Mouse (Mus musculus): ENCODE data around the gene Plcl1. TPM values are rescaled to one million over a fixed set of nuclear protein-coding genes. Genes with fewer than 3 reads are reported as not detected.

The Plcl1 gene
- polyA plus RNA-seq, 1 experiment from 2014 or later: 3.9 TPM

DNA sequence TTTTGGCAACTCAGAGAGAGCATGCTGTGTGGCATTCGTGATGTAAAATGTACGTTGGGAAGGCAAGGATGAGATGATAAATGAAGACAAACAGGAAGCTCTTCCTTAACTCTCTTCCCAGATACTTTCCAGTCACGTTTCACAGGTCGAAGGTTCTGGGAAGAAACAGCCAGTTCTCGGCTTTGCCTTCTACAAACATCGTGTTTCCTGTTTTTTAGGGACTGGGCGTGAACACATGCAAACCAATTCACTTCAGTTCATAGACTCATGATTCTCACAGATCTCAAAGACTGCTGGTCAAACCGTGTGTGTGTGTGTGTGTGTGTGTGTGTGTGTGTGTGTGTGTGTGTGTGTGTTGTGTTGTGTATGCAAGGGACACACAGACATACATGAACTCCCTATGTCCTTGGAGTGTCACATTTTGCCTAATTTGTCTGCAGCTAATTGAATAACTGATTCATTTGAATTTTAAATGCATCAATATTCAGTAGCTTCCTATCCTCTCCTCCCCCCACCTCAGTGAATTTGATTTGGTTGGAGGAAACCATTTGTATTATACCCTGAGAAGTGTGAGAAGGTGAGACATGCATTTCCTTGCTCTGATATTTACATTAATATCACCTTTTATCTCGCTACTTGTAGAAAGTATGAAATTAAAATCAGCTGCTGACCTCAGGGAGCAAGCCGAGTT, 259.6 kb downstream of the Plcl1 start:
- H3K36me3 ChIP-seq (ENCODE audit: insufficient read depth, low read length): no peaks in the 10 kb centered on the region

DNA sequence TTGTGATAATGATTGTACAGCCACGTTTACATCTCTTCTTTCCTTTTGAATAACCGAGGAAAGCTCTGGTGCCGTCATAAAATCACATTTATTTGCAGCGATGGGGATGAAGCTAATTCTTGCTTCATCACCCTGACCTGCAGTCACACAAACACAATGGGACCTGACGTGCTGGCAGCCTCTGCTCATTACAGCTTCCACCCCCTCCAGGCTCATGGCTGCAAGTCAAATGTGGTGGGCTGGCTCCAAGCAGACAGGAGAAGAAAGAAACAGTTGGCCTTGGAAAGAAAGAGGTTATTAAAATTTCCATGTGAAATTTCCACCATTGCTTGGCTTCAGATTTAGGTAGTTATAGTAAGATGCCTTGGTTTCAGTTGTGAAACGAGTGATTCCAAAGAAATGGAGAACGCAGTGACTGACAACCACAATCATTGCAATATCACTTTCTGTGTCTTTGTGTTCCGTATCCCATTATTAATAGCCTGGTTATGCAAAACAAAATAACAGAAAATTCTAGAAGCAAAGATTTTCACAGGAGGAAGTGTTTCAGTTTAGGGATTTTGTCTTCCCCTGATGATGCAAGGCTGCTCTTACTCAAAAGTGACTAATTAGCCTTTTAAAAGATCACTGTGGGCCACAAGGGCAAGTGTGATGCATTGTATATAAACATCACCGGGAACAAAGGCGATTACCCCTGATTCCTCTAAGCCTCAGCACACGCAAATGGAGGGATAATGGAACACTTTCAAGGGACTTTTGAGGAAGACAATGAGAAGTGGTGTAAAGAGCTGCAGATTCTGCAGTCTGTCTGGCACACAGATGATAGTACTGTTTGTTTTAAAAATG, 260.3 kb downstream of the Plcl1 start:
- Histone ChIP-seq H3K36me3 (ENCODE audit: insufficient read depth, low read length) (no peaks in the 10 kb centered on the region), H3K9ac (replicated peaks; ENCODE audit: low read length) (no peak overlapping the region), H3K4me1 (ENCODE audit: insufficient read depth, low read length) (peaks cover 13% of the 10 kb centered on the region), H3K9me3 (ENCODE audit: low read length) (no peaks in the 10 kb centered on the region), H3K4me3 (ENCODE audit: low read length) (no peak overlapping the region), H3K4me2 (replicated peaks; ENCODE audit: low read depth, low read length) (no peak overlapping the region), H3K27me3 (ENCODE audit: insufficient read depth, low read length) (no peaks in the 10 kb centered on the region), H3K27ac (ENCODE audit: low read length) (no peak overlapping the region)
- no peak for ATAC-seq (ENCODE audit: low FRiP score, low TSS enrichment)
- 55% methylated on average over 11 of the region's 11 CpGs for WGBS

More for the DNA sequence above, 259.6 kb downstream of the Plcl1 start:
- ATAC-seq (ENCODE audit: low FRiP score, low TSS enrichment): no peak; the same call in 1 of the 2 replicates
- H3K27me3 ChIP-seq (ENCODE audit: insufficient read depth, low read length): no peaks in the 10 kb centered on the region
- 57% methylated on average over 10 of the region's 10 CpGs for WGBS
- H3K4me1 ChIP-seq (ENCODE audit: insufficient read depth, low read length): peaks cover 13% of the 10 kb centered on the region
- no peak overlapping the region for H3K9ac ChIP-seq (replicated peaks; ENCODE audit: low read length)
- H3K27ac ChIP-seq (ENCODE audit: low read length): no peak overlapping the region
- no peaks in the 10 kb centered on the region for H3K9me3 ChIP-seq (ENCODE audit: low read length)
- H3K4me2 ChIP-seq (replicated peaks; ENCODE audit: low read depth, low read length): no peak overlapping the region
- H3K4me3 ChIP-seq (ENCODE audit: low read length): no peak overlapping the region

DNA sequence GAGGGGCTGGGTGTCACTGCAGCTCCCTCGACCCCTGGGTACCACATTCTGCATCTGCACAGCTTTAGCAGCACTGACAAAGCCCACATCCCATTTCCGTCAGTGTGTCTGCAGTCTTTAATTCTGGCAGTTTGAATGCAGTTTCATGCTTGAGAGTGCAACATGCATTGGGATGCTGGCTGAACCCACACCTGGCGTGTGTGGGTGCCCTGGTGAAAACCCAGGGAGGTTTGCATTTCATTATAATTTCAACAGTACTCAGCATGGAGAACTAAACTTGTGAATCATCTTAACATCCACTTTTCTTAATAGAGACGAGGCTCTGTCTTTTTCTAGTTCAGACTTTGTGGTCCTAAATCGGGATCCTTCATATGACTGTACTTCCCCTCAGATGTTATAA, 261.1 kb downstream of the Plcl1 start:
- no peaks in the 10 kb centered on the region for H3K9me3 ChIP-seq (ENCODE audit: low read length)
- H3K4me1 ChIP-seq (ENCODE audit: insufficient read depth, low read length): peaks cover 13% of the 10 kb centered on the region
- H3K27ac ChIP-seq (ENCODE audit: low read length): no peak overlapping the region
- ATAC-seq (ENCODE audit: low FRiP score, low TSS enrichment): no peak
- no peak overlapping the region for H3K4me3 ChIP-seq (ENCODE audit: low read length)
- no peak overlapping the region for H3K4me2 ChIP-seq (replicated peaks; ENCODE audit: low read depth, low read length)
- no peak overlapping the region for H3K9ac ChIP-seq (replicated peaks; ENCODE audit: low read length)
- no peaks in the 10 kb centered on the region for H3K36me3 ChIP-seq (ENCODE audit: insufficient read depth, low read length)
- 82% methylated on average over 5 of the region's 5 CpGs for WGBS
- H3K27me3 ChIP-seq (ENCODE audit: insufficient read depth, low read length): no peaks in the 10 kb centered on the region

GRCm38 (mm10) chr1:55668622-55669237, 263.0 kb downstream of the Plcl1 start:
- ATAC-seq (ENCODE audit: low FRiP score, low TSS enrichment): no peak
- 43% methylated on average over 4 of the region's 4 CpGs for WGBS

GRCm38 (mm10) chr1:55682676-55683075, 277.0 kb downstream of the Plcl1 start:
- H3K27me3 ChIP-seq (ENCODE audit: insufficient read depth, low read length): no peaks in the 10 kb centered on the region
- H3K4me2 ChIP-seq (replicated peaks; ENCODE audit: low read depth, low read length): no peak overlapping the region
- H3K36me3 ChIP-seq (ENCODE audit: insufficient read depth, low read length): no peaks in the 10 kb centered on the region
- 0 out of 2 replicates have a peak, but pooled peaks cover 2% of the 10 kb centered on the region for H3K4me1 ChIP-seq (ENCODE audit: insufficient read depth, low read length)
- H3K9me3 ChIP-seq (ENCODE audit: low read length): no peaks in the 10 kb centered on the region
- H3K27ac ChIP-seq (ENCODE audit: low read length): no peak overlapping the region
- WGBS: 84% methylated on average over 3 of the region's 3 CpGs
- no peak overlapping the region for H3K9ac ChIP-seq (replicated peaks; ENCODE audit: low read length)
- H3K4me3 ChIP-seq (ENCODE audit: low read length): no peak overlapping the region
- ATAC-seq (ENCODE audit: low FRiP score, low TSS enrichment): no peak

More at GRCm38 (mm10) chr1:55668622-55669237, 263.0 kb downstream of the Plcl1 start:
- Histone ChIP-seq H3K9me3 (ENCODE audit: low read length) (no peaks in the 10 kb centered on the region), H3K27ac (ENCODE audit: low read length) (no peak overlapping the region), H3K27me3 (ENCODE audit: insufficient read depth, low read length) (no peaks in the 10 kb centered on the region), H3K9ac (replicated peaks; ENCODE audit: low read length) (no peak overlapping the region), H3K36me3 (ENCODE audit: insufficient read depth, low read length) (no peaks in the 10 kb centered on the region), H3K4me2 (replicated peaks; ENCODE audit: low read depth, low read length) (no peak overlapping the region), H3K4me3 (ENCODE audit: low read length) (no peak overlapping the region), H3K4me1 (ENCODE audit: insufficient read depth, low read length) (peaks cover 13% of the 10 kb centered on the region)

GRCm38 (mm10) chr1:55686261-55686660, 280.5 kb downstream of the Plcl1 start:
- no peaks in the 10 kb centered on the region for H3K9me3 ChIP-seq (ENCODE audit: low read length)
- no peak overlapping the region for H3K9ac ChIP-seq (replicated peaks; ENCODE audit: low read length)
- no peak for ATAC-seq (ENCODE audit: low FRiP score, low TSS enrichment)
- no peak overlapping the region for H3K4me2 ChIP-seq (replicated peaks; ENCODE audit: low read depth, low read length)
- WGBS: 79% methylated on average over 5 of the region's 5 CpGs
- no peaks in the 10 kb centered on the region for H3K36me3 ChIP-seq (ENCODE audit: insufficient read depth, low read length)
- no peak overlapping the region for H3K27ac ChIP-seq (ENCODE audit: low read length)
- no peaks in the 10 kb centered on the region for H3K4me1 ChIP-seq (ENCODE audit: insufficient read depth, low read length)
- no peak overlapping the region for H3K4me3 ChIP-seq (ENCODE audit: low read length)
- H3K27me3 ChIP-seq (ENCODE audit: insufficient read depth, low read length): no peaks in the 10 kb centered on the region

GRCm38 (mm10) chr1:55693636-55694220, 288.0 kb downstream of the Plcl1 start:
- no peak for ATAC-seq (ENCODE audit: low FRiP score, low TSS enrichment)
- Histone ChIP-seq H3K27ac (ENCODE audit: low read length) (0 out of 2 replicates have a peak overlapping the region, but pooled peaks have one; percentile 9), H3K27me3 (ENCODE audit: insufficient read depth, low read length) (no peaks in the 10 kb centered on the region), H3K9ac (replicated peaks; ENCODE audit: low read length) (no peak overlapping the region), H3K4me2 (replicated peaks; ENCODE audit: low read depth, low read length) (no peak overlapping the region), H3K4me3 (ENCODE audit: low read length) (no peak overlapping the region), H3K36me3 (ENCODE audit: insufficient read depth, low read length) (peaks cover 6% of the 10 kb centered on the region; the same call in 1 of the 2 replicates), H3K4me1 (ENCODE audit: insufficient read depth, low read length) (0 out of 2 replicates have a peak, but pooled peaks cover 7% of the 10 kb centered on the region), H3K9me3 (ENCODE audit: low read length) (no peaks in the 10 kb centered on the region)
- 79% methylated on average over 10 of the region's 10 CpGs for WGBS

DNA sequence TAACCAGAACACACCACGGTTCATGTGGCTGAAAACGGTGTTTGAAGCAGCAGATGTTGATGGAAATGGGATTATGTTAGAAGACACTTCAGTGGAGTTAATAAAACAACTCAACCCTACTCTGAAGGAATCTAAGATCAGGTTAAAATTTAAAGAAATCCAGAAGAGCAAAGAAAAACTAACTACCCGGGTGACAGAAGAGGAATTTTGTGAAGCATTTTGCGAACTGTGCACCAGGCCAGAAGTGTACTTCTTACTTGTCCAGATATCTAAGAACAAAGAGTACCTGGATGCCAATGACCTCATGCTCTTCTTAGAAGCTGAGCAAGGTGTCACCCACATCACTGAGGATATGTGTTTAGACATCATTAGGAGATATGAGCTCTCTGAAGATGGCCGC, 290.5 kb downstream of the Plcl1 start:
- WGBS: 81% methylated on average over 5 of the region's 5 CpGs
- H3K4me3 ChIP-seq (ENCODE audit: low read length): no peak overlapping the region
- 0 out of 2 replicates have a peak, but pooled peaks cover 7% of the 10 kb centered on the region for H3K4me1 ChIP-seq (ENCODE audit: insufficient read depth, low read length)
- peaks cover 6% of the 10 kb centered on the region; the same call in 1 of the 2 replicates for H3K36me3 ChIP-seq (ENCODE audit: insufficient read depth, low read length)
- no peak overlapping the region for H3K9ac ChIP-seq (replicated peaks; ENCODE audit: low read length)
- H3K27me3 ChIP-seq (ENCODE audit: insufficient read depth, low read length): no peaks in the 10 kb centered on the region
- ATAC-seq (ENCODE audit: low FRiP score, low TSS enrichment): no peak
- H3K9me3 ChIP-seq (ENCODE audit: low read length): no peaks in the 10 kb centered on the region
- no peak overlapping the region for H3K4me2 ChIP-seq (replicated peaks; ENCODE audit: low read depth, low read length)
- peak overlapping the region; percentile 35 for H3K27ac ChIP-seq (ENCODE audit: low read length)

DNA sequence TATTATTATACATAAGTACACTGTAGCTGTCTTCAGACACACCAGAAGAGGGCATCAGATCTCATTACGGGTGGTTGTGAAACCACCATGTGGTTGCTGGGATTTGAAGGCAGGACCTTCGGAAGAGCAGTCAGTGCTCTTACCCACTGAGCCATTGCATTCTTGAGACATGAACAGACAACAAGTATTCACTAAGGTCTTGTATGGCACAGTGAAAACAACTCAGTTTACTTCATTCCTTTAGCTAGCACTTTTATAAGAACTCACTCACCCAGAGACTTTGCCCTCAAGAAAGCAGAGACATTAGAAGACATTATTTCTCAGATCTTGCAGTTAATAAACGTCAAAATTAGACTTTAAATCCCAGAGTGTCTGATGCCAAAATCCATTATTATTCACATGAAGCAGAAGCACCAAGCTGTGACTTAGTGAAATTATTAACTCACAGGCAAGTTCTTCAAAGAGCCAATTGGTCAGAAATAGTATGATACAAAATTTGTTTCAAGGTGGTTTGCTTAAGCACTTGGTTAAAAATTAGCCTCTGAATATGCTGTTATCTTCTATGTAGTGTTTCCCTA, 293.8 kb downstream of the Plcl1 start:
- peak; percentile 65 for ATAC-seq (ENCODE audit: low FRiP score, low TSS enrichment)
- H3K9me3 ChIP-seq (ENCODE audit: low read length): no peaks in the 10 kb centered on the region
- H3K36me3 ChIP-seq (ENCODE audit: insufficient read depth, low read length): peaks cover 6% of the 10 kb centered on the region; the same call in 1 of the 2 replicates
- H3K9ac ChIP-seq (replicated peaks; ENCODE audit: low read length): no peak overlapping the region
- H3K27ac ChIP-seq (ENCODE audit: low read length): peak overlapping the region; percentile 4; the same call in 1 of the 2 replicates
- H3K27me3 ChIP-seq (ENCODE audit: insufficient read depth, low read length): no peaks in the 10 kb centered on the region
- H3K4me1 ChIP-seq (ENCODE audit: insufficient read depth, low read length): no peaks in the 10 kb centered on the region
- 75% methylated on average over 3 of the region's 3 CpGs for WGBS
- H3K4me2 ChIP-seq (replicated peaks; ENCODE audit: low read depth, low read length): no peak overlapping the region
- no peak overlapping the region for H3K4me3 ChIP-seq (ENCODE audit: low read length)
